Mouse (Mus musculus): ENCODE data around the gene Cog1. TPM values are rescaled to one million over a fixed set of nuclear protein-coding genes. Genes with fewer than 3 reads are reported as not detected.
"Not testable (repeated sequence)": the region's sequence is repeated elsewhere in the genome, so short reads cannot be mapped to it uniquely, and the experiment has no call there.

The Cog1 gene
- total and polyA plus RNA-seq, 3 experiments = 29.4 to 113 (median 37.4) TPM

DNA sequence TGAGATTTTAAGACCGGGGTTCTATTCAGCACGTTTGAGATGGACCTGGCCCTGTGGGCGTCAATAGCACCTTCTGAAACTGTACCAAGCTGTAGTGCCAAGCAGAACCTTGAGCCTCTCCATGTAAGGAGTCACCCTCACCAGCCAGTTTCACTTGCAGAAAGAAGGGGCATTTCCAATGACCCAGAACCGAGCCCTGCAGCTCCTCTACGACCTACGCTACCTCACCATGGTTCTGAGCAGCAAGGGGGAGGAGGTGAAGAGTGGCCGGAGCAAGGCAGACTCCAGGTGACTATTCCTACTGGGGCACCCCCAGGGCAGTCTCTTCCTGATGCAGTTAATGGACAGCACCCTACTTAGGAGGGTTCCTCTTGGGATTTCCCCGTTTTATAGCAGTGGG, 9.3 kb downstream of the Cog1 start:
- Histone ChIP-seq H3K4me1 (ENCODE audit: control insufficient read depth in 1 of 2, insufficient read depth in 2 of 2, low read length in 2 of 2) (peaks cover 0 to 8% of the 10 kb centered on the region in 2 experiments; a peak in 2 of 4 replicates), H3K79me2 (ENCODE audit: control insufficient read depth, insufficient read depth, low read length, poor library complexity) (no peaks in the 10 kb centered on the region), H3K9me3 (replicated peaks; ENCODE audit: insufficient read depth, low read length) (no peaks in the 10 kb centered on the region), H3K27ac (ENCODE audit: control insufficient read depth, low read depth, low read length) (no peak overlapping the region), H3K9ac (ENCODE audit: control insufficient read depth, low read depth, low read length, poor library complexity, severe bottlenecking) (no peak overlapping the region), H3K27me3 (ENCODE audit: control insufficient read depth in 1 of 2, insufficient read depth in 2 of 2, low read length in 2 of 2) (no peaks in the 10 kb centered on the region), H3K4me3 (ENCODE audit: control insufficient read depth in 1 of 2, insufficient read depth in 1 of 2, low read depth in 2 of 2, low read length in 2 of 2) (no peak overlapping the region), H3K36me3 (ENCODE audit: control insufficient read depth in 1 of 2, insufficient read depth in 2 of 2, low read length in 2 of 2) (peaks cover 11 to 24% of the 10 kb centered on the region in 2 experiments)
- TF ChIP-seq MYC (IDR thresholded peaks at IDR 0.05; ENCODE audit: low read depth, low read length) = no peak
- no peak for TF ChIP-seq UBTF (IDR thresholded peaks at IDR 0.05; ENCODE audit: borderline replicate concordance, insufficient read depth, low read depth, low read length)
- TF ChIP-seq CHD2 (IDR thresholded peaks at IDR 0.05; ENCODE audit: low read length) = no peak
- no peak for TF ChIP-seq NELFE (IDR thresholded peaks at IDR 0.05; ENCODE audit: low read depth, low read length)
- DNase-seq (ENCODE audit: low read depth, low spot score) = no peak

DNA sequence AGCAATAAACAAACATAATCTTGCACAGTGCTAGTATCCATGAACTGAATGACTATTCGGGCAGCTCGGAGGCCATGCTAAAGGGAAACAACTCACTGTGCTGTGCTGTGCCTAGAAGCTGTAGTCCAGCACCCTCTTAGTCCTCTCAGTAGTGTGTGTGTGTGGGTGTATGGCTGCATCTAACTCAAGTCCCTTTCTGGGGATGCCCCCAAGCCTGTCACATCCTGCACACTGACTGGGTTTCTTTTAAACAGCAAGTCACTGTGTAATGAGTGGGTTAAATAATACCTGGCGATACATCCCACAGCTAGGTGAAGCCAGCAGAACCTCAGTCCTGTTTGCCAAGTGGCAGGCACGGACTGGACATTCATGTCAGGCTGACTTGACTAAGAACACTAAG, 9.8 kb downstream of the Cog1 start:
- Histone ChIP-seq H3K4me3 (ENCODE audit: control insufficient read depth in 1 of 2, insufficient read depth in 1 of 2, low read depth in 2 of 2, low read length in 2 of 2) (no peak overlapping the region), H3K36me3 (ENCODE audit: control insufficient read depth in 1 of 2, insufficient read depth in 2 of 2, low read length in 2 of 2) (peaks cover 11 to 27% of the 10 kb centered on the region in 2 experiments), H3K27me3 (ENCODE audit: control insufficient read depth in 1 of 2, insufficient read depth in 2 of 2, low read length in 2 of 2) (no peaks in the 10 kb centered on the region), H3K4me1 (ENCODE audit: control insufficient read depth in 1 of 2, insufficient read depth in 2 of 2, low read length in 2 of 2) (peaks cover 0 to 8% of the 10 kb centered on the region in 2 experiments; a peak in 2 of 4 replicates), H3K9ac (ENCODE audit: control insufficient read depth, low read depth, low read length, poor library complexity, severe bottlenecking) (no peak overlapping the region), H3K79me2 (ENCODE audit: control insufficient read depth, insufficient read depth, low read length, poor library complexity) (no peaks in the 10 kb centered on the region), H3K27ac (ENCODE audit: control insufficient read depth, low read depth, low read length) (no peak overlapping the region), H3K9me3 (replicated peaks; ENCODE audit: insufficient read depth, low read length) (no peaks in the 10 kb centered on the region)
- TF ChIP-seq RCOR1 (IDR thresholded peaks at IDR 0.05; ENCODE audit: low read depth, low read length) (no peak), MYC (IDR thresholded peaks at IDR 0.05; ENCODE audit: low read depth, low read length) (no peak), UBTF (IDR thresholded peaks at IDR 0.05; ENCODE audit: borderline replicate concordance, insufficient read depth, low read depth, low read length) (no peak), TCF12 (IDR thresholded peaks at IDR 0.05; ENCODE audit: low read depth, low read length) (no peak), MYB (IDR thresholded peaks at IDR 0.05; ENCODE audit: low read depth, low read length) (no peak), ZNF384 (IDR thresholded peaks at IDR 0.05; ENCODE audit: low read depth, low read length) (no peak), GATA1 (IDR thresholded peaks at IDR 0.05; ENCODE audit: low read depth, low read length) (no peak), CHD2 (IDR thresholded peaks at IDR 0.05; ENCODE audit: low read length) (no peak), ZC3H11A (IDR thresholded peaks at IDR 0.05; ENCODE audit: low read depth, low read length) (no peak), ZMIZ1 (IDR thresholded peaks at IDR 0.05; ENCODE audit: low read depth, low read length) (no peak)
- DNase-seq (ENCODE audit: low read depth, low spot score) = no peak

GRCm38 (mm10) chr11:113660213-113660612, 11.2 kb downstream of the Cog1 start:
- DNase-seq (ENCODE audit: low read depth, low spot score) = peak; percentile 52
- not testable (repeated sequence) for H3K9ac ChIP-seq (ENCODE audit: control insufficient read depth, low read depth, low read length, poor library complexity, severe bottlenecking); H3K4me1 ChIP-seq (ENCODE audit: control insufficient read depth in 1 of 2, insufficient read depth in 2 of 2, low read length in 2 of 2); H3K9me3 ChIP-seq (replicated peaks; ENCODE audit: insufficient read depth, low read length); H3K4me3 ChIP-seq (ENCODE audit: control insufficient read depth in 1 of 2, insufficient read depth in 1 of 2, low read depth in 2 of 2, low read length in 2 of 2); H3K79me2 ChIP-seq (ENCODE audit: control insufficient read depth, insufficient read depth, low read length, poor library complexity); H3K27me3 ChIP-seq (ENCODE audit: control insufficient read depth in 1 of 2, insufficient read depth in 2 of 2, low read length in 2 of 2); H3K27ac ChIP-seq (ENCODE audit: control insufficient read depth, low read depth, low read length)
- H3K36me3 ChIP-seq (ENCODE audit: control insufficient read depth in 1 of 2, insufficient read depth in 2 of 2, low read length in 2 of 2) = peaks cover 11 to 28% of the 10 kb centered on the region in 2 experiments
- 0 out of 2 replicates have a peak, but pooled peaks have one; percentile 27 for TF ChIP-seq MAX (IDR thresholded peaks at IDR 0.05; ENCODE audit: low read length)
- TF ChIP-seq CTCF (IDR thresholded peaks at IDR 0.05 in 2 of 3, conservative IDR thresholded peaks at IDR 0.05 in 1 of 3; ENCODE audit: control insufficient read depth in 1 of 3, insufficient read depth in 1 of 3, low read depth in 2 of 3, low read length in 3 of 3, poor library complexity in 1 of 3, severe bottlenecking in 1 of 3) = peak in 2 of 3 experiments; percentile 31 to 45; a peak in 3 of 6 replicates
- peak; percentile 40; the same call in 1 of the 2 replicates for TF ChIP-seq MYC (IDR thresholded peaks at IDR 0.05; ENCODE audit: low read depth, low read length)
- peak; percentile 21; the same call in 1 of the 2 replicates for TF ChIP-seq SMC3 (IDR thresholded peaks at IDR 0.05; ENCODE audit: low read depth, low read length)

All from MEL (cell line).